Mouse (Mus musculus) CH12.LX (cell line): ENCODE results near the gene Nfia. TPM values are rescaled to one million over a fixed set of nuclear protein-coding genes. Genes with fewer than 3 reads are reported as not detected.

Experiments used
- DNase-seq: peaks from one replicate; pipeline ENCODE4 v3.0.0-alpha.2; 2013; ENCODE audit errors: extremely low read depth
- H3K27ac ChIP-seq: 2 replicates; pipeline ENCODE4 v1.5.1; 2012; ENCODE audit warnings: low read depth, mild to moderate bottlenecking, control low read depth, moderate library complexity; ENCODE audit not compliant: insufficient read depth
- H3K27me3 ChIP-seq: replicated peaks from 2 replicates; pipeline ENCODE3; 2012; ENCODE audit warnings: inconsistent platforms
- H3K36me3 ChIP-seq, 2 experiments: replicated peaks in 1 of 2; 2 replicates each; pipeline versions ENCODE3 to v1.6.1; 2012; ENCODE audit warnings: inconsistent platforms in 1 of 2, low read length in 1 of 2, mild to moderate bottlenecking in 1 of 2, mixed read lengths in 1 of 2, moderate library complexity in 1 of 2; ENCODE audit not compliant: control insufficient read depth in 1 of 2, insufficient read depth in 1 of 2
- H3K4me1 ChIP-seq, 2 experiments: 2 replicates each; pipeline ENCODE4 v1.6.1; 2012; ENCODE audit warnings: inconsistent platforms in 1 of 2, moderate library complexity in 1 of 2; ENCODE audit not compliant: insufficient read depth in 2 of 2, control insufficient read depth in 1 of 2
- H3K4me2 ChIP-seq: 2 replicates; pipeline ENCODE4 v1.6.1; 2012; ENCODE audit warnings: low read depth, mild to moderate bottlenecking, control low read depth; ENCODE audit not compliant: poor library complexity, insufficient read depth, severe bottlenecking
- H3K4me3 ChIP-seq, 3 experiments: fragments of 150-350 bp in 1 of 3; sonication (generic) in 1 of 3; replicated peaks in 1 of 3; 2 replicates each; pipeline versions ENCODE3 to v1.5.1; 2011 to 2012; ENCODE audit warnings: low read depth in 2 of 3, low read length in 2 of 3, mild to moderate bottlenecking in 2 of 3, moderate library complexity in 2 of 3, control low read depth in 1 of 3, improper control_type of control experiment in 1 of 3, inconsistent platforms in 1 of 3, mixed read lengths in 1 of 3; ENCODE audit not compliant: poor library complexity in 1 of 3
- H3K79me2 ChIP-seq: replicated peaks from 2 replicates; pipeline ENCODE4 v1.6.1; 2012; ENCODE audit warnings: mild to moderate bottlenecking, moderate library complexity; ENCODE audit not compliant: control insufficient read depth, poor library complexity, insufficient read depth, severe bottlenecking; ENCODE audit errors: extremely low read depth
- H3K9ac ChIP-seq: 2 replicates; pipeline ENCODE4 v1.6.1; 2012; ENCODE audit warnings: low read depth, mild to moderate bottlenecking, control low read depth, moderate library complexity; ENCODE audit not compliant: insufficient read depth
- H3K9me3 ChIP-seq: replicated peaks from 2 replicates; pipeline ENCODE3; 2012; ENCODE audit warnings: low read length, inconsistent platforms, mixed read lengths
- BHLHE40 ChIP-seq: IDR thresholded peaks from 2 replicates; pipeline ENCODE4 v1.6.1; 2011; ENCODE audit warnings: mild to moderate bottlenecking, low read depth, low read length, improper control_type of control experiment
- CHD1 ChIP-seq: IDR thresholded peaks from 2 replicates; pipeline ENCODE4 v1.6.1; 2012; ENCODE audit warnings: low read depth, low read length, improper control_type of control experiment, inconsistent platforms
- CHD2 ChIP-seq: IDR thresholded peaks from 2 replicates; pipeline ENCODE4 v1.6.1; 2011; ENCODE audit warnings: low read length, improper control_type of control experiment
- EP300 ChIP-seq: IDR thresholded peaks from 2 replicates; pipeline ENCODE4 v1.6.1; 2011; ENCODE audit warnings: low read length, improper control_type of control experiment
- ETS1 ChIP-seq: conservative IDR thresholded peaks from 2 replicates; pipeline ENCODE4 v1.6.1; 2012; ENCODE audit warnings: low read depth, mild to moderate bottlenecking, inconsistent platforms, low read length, improper control_type of control experiment, moderate library complexity
- GABPA ChIP-seq: IDR thresholded peaks from 2 replicates; pipeline ENCODE4 v1.6.1; 2012; ENCODE audit warnings: low read depth, low read length, improper control_type of control experiment, inconsistent platforms; ENCODE audit not compliant: insufficient replicate concordance
- IRF4 ChIP-seq: IDR thresholded peaks from 2 replicates; pipeline ENCODE4 v1.6.1; 2014; ENCODE audit warnings: low read depth, mild to moderate bottlenecking, inconsistent platforms, low read length, improper control_type of control experiment
- JUND ChIP-seq: conservative IDR thresholded peaks from 2 replicates; pipeline ENCODE4 v1.6.1; 2011; ENCODE audit warnings: low read depth, low read length, improper control_type of control experiment
- MAFK ChIP-seq: IDR thresholded peaks from 2 replicates; pipeline ENCODE4 v1.6.1; 2011; ENCODE audit warnings: low read length, improper control_type of control experiment; ENCODE audit not compliant: insufficient replicate concordance
- MAZ ChIP-seq: IDR thresholded peaks from 2 replicates; pipeline ENCODE4 v1.6.1; 2012; ENCODE audit warnings: low read depth, mild to moderate bottlenecking, inconsistent platforms, low read length, improper control_type of control experiment, moderate library complexity
- MEF2A ChIP-seq: IDR thresholded peaks from 2 replicates; pipeline ENCODE4 v1.6.1; 2014; ENCODE audit warnings: low read depth, mild to moderate bottlenecking, inconsistent platforms, low read length, improper control_type of control experiment, borderline replicate concordance
- MYC ChIP-seq: IDR thresholded peaks from 2 replicates; pipeline ENCODE4 v1.6.1; 2011; ENCODE audit warnings: low read depth, mild to moderate bottlenecking, improper control_type of control experiment, low read length
- RCOR1 ChIP-seq: conservative IDR thresholded peaks from 2 replicates; pipeline ENCODE4 v1.6.1; 2012; ENCODE audit warnings: low read depth, mild to moderate bottlenecking, inconsistent platforms, low read length, improper control_type of control experiment
- SIN3A ChIP-seq: IDR thresholded peaks from 2 replicates; pipeline ENCODE4 v1.6.1; 2012; ENCODE audit warnings: low read length, improper control_type of control experiment, inconsistent platforms
- SMC3 ChIP-seq: IDR thresholded peaks from 2 replicates; pipeline ENCODE4 v1.6.1; 2011; ENCODE audit warnings: low read depth, low read length, improper control_type of control experiment
- TBP ChIP-seq: conservative IDR thresholded peaks from 2 replicates; pipeline ENCODE4 v1.6.1; 2011; ENCODE audit warnings: low read depth, low read length, improper control_type of control experiment
- TCF12 ChIP-seq: IDR thresholded peaks from 2 replicates; pipeline ENCODE4 v1.6.1; 2014; ENCODE audit warnings: low read depth, mild to moderate bottlenecking, inconsistent platforms, low read length, improper control_type of control experiment
- USF2 ChIP-seq: conservative IDR thresholded peaks from 2 replicates; pipeline ENCODE4 v1.6.1; 2011; ENCODE audit warnings: low read depth, low read length, improper control_type of control experiment
- ZC3H11A ChIP-seq: IDR thresholded peaks from 2 replicates; pipeline ENCODE4 v1.6.1; 2012; ENCODE audit warnings: low read depth, mild to moderate bottlenecking, inconsistent platforms, low read length, improper control_type of control experiment
- ZKSCAN1 ChIP-seq: IDR thresholded peaks from 2 replicates; pipeline ENCODE4 v1.6.1; 2012; ENCODE audit warnings: low read depth, inconsistent platforms, low read length, improper control_type of control experiment, borderline replicate concordance
- ZMIZ1 ChIP-seq: IDR thresholded peaks from 2 replicates; pipeline ENCODE4 v1.6.1; 2012; ENCODE audit warnings: low read depth, mild to moderate bottlenecking, inconsistent platforms, low read length, improper control_type of control experiment
- dilution Hi-C: fragments of 300-500 bp; cut with MboI; formaldehyde crosslinking; loops from 2 replicates; pipeline ENCODE4 v1.14.3; 2020; ENCODE audit warnings: low sequenced_read_pairs; ENCODE audit not compliant: extremely low pct_unique_long_range_greater_than_20kb, extremely low pct_ligation_motif_present
- in situ Hi-C: fragments of 300-500 bp; cut with MboI; formaldehyde crosslinking; loops from 3 replicates; pipeline ENCODE4 v1.14.3; 2019; ENCODE audit warnings: low sequenced_read_pairs, low pct_ligation_motif_present, low pct_unique_long_range_greater_than_20kb, mixed read lengths
- polyA plus RNA-seq: library from polyadenylated mRNA; unstranded; fragments of >175 nt; gene quantifications from 2 replicates; pipeline ENCODE4 v1.2.1, GENCODE M21; 2012; ENCODE audit warnings: low read depth; ENCODE audit not compliant: insufficient read length
- total RNA-seq, 2 experiments: library from RNA; depleted of rRNA; stranded (reverse); fragments of 300-350 nt in 1 of 2; fragments of >200 nt in 1 of 2; gene quantifications; 2 replicates each; pipeline ENCODE4 v1.2.3; 2012 to 2014

The Nfia gene
- total and polyA plus RNA-seq, 3 experiments: not detected

DNA sequence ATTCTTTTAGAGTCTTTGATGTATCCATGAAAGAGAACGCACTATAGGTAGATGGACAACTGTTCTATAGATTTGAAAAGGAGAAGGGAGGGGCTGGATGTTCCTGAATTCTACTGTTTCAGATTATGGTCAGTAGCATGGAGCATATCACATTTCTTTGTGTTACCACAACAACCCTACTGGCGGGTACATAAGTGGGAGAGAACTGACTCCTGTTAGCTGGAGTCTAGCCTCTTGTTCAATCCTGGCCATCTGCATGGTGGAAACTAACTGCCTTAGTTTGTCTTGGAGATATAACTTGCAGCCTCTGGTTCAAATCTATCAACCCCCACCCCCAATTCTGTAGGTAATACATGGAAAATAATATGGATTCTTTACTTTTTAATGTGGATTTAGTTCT, 1.3 kb downstream of the Nfia start:
- in situ Hi-C loops: no loop called here
- Histone ChIP-seq H3K4me3 (no peak overlapping the region), H3K9ac (no peak overlapping the region)

GRCm38 (mm10) chr4:97774446-97774950, 2.0 kb downstream of the Nfia start:
- peaks cover 60% of the 10 kb centered on the region for H3K9me3 ChIP-seq
- TF ChIP-seq MAFK (no peak), TBP (no peak)
- dilution Hi-C loops (no loop called here), in situ Hi-C loops (no loop called here)
- no peak for DNase-seq
- H3K4me2 ChIP-seq: no peak overlapping the region
- H3K9ac ChIP-seq: no peak overlapping the region
- H3K79me2 ChIP-seq: no peaks in the 10 kb centered on the region
- no peak overlapping the region for H3K27ac ChIP-seq
- no peaks in the 10 kb centered on the region for H3K27me3 ChIP-seq
- H3K4me1 ChIP-seq: no peaks in the 10 kb centered on the region
- H3K36me3 ChIP-seq: no peaks in the 10 kb centered on the region
- H3K4me3 ChIP-seq: no peak overlapping the region

More for the DNA sequence above, 1.3 kb downstream of the Nfia start:
- TF ChIP-seq CHD1 (no peak), GABPA (no peak), MYC (no peak), SIN3A (no peak), MEF2A (no peak)
- dilution Hi-C loops: no loop called here
- Histone ChIP-seq H3K9me3 (peaks cover 59% of the 10 kb centered on the region), H3K4me2 (no peak overlapping the region), H3K36me3 (no peaks in the 10 kb centered on the region), H3K79me2 (no peaks in the 10 kb centered on the region), H3K27ac (no peak overlapping the region), H3K4me1 (no peaks in the 10 kb centered on the region), H3K27me3 (no peaks in the 10 kb centered on the region)
- DNase-seq: no peak

DNA sequence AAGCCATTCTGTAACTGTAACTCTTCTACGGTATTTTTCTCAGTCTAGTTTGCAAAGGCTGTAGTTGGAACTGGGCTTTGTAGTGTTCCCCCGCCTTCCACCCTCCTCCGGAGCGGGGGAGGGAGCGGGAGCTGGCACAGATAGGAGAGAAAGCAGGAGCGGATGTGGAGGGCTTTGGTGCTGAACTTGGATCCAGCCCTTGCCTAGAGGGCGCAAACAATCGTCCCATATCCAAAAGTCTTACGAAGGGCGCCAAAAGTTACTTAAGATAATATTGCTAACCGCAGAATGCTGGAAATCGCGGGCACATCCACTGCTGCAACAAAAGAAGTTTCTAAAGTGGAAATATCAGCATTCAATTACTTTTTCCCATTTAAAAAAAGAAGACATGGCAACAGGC, 2.5 kb downstream of the Nfia start:
- no peaks in the 10 kb centered on the region for H3K36me3 ChIP-seq
- no peaks in the 10 kb centered on the region for H3K27me3 ChIP-seq
- in situ Hi-C loops: no loop called here
- H3K4me2 ChIP-seq: no peak overlapping the region
- dilution Hi-C loops: no loop called here
- TF ChIP-seq JUND: no peak
- TF ChIP-seq TCF12: no peak
- no peak for TF ChIP-seq ZKSCAN1
- no peak for TF ChIP-seq EP300
- no peak for TF ChIP-seq IRF4
- TF ChIP-seq MAFK: no peak
- TF ChIP-seq BHLHE40: no peak
- no peak for TF ChIP-seq ZC3H11A
- no peak for TF ChIP-seq MAZ
- TF ChIP-seq CHD1: no peak
- TF ChIP-seq RCOR1: no peak
- TF ChIP-seq USF2: no peak
- TF ChIP-seq CHD2: no peak
- no peak for TF ChIP-seq SMC3
- no peak for TF ChIP-seq GABPA
- TF ChIP-seq ZMIZ1: no peak
- no peak for TF ChIP-seq ETS1
- H3K9me3 ChIP-seq: peaks cover 57% of the 10 kb centered on the region
- no peak overlapping the region for H3K9ac ChIP-seq
- no peaks in the 10 kb centered on the region for H3K79me2 ChIP-seq
- no peaks in the 10 kb centered on the region for H3K4me1 ChIP-seq
- no peak for DNase-seq
- H3K4me3 ChIP-seq: no peak overlapping the region
- H3K27ac ChIP-seq: no peak overlapping the region
